24 mouse cellular contexts compared by ENCODE assay signal in the genomic region with DNA sequence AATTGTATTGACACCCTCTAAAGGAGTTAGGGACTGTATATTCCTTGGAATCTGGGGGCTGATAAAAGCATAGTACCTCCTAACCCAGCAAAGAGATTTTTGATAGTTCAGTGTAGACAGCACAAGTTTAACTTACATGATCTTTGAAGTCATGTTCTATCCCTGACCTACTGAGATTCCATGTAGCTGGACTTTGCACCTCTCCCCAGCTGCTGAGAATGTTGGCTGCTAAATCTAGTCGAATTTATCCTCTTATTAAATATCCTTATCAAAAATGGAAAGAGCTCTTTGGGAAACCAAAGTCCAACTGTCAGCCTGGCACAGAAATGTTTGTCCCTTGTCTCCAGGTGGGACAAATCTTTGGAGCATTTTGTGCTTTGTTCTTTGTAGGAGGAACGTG.
"Had no signal": no experiment of that assay in that cellular context is flagged by ENCODE, and none has a peak within 500 bp of the region (broad histone marks: within the 10 kb centered on the region; RNA-seq: fewer than 3 reads in every experiment).

No protein-coding gene starts in this region.

- H3K4me1 ChIP-seq: heart, embryonic 10.5 days; hindbrain, embryonic 10.5 days; hindbrain, embryonic 12.5 days; intestine, embryonic 15.5 days; liver, embryonic 13.5 days; liver, embryonic 15.5 days had no signal

- H3K9ac ChIP-seq: heart, embryonic 12.5 days; hindbrain, embryonic 12.5 days; hindbrain, embryonic 14.5 days; intestine, embryonic 15.5 days; limb, embryonic 12.5 days; liver, embryonic 13.5 days; liver, embryonic 15.5 days; liver, postnatal 0 days had no signal

- H3K4me2 ChIP-seq: heart, embryonic 12.5 days; hindbrain, embryonic 12.5 days; hindbrain, embryonic 14.5 days; intestine, embryonic 15.5 days; limb, embryonic 12.5 days; liver, embryonic 13.5 days; liver, embryonic 15.5 days had no signal

- H3K9me3 ChIP-seq: heart, embryonic 10.5 days; heart, embryonic 12.5 days; hindbrain, embryonic 10.5 days; hindbrain, embryonic 12.5 days; intestine, embryonic 15.5 days; limb, embryonic 10.5 days; limb, embryonic 12.5 days; liver, embryonic 13.5 days; liver, embryonic 15.5 days had no signal

- H3K36me3 ChIP-seq: heart, embryonic 10.5 days; heart, embryonic 12.5 days; hindbrain, embryonic 10.5 days; hindbrain, embryonic 12.5 days; intestine, embryonic 15.5 days; limb, embryonic 10.5 days; limb, embryonic 12.5 days; liver, embryonic 13.5 days; liver, embryonic 15.5 days had no signal

- ATAC-seq: hindbrain, embryonic 16.5 days; inflammation-experienced regulatory T-cells, adult 6 months; intestine, embryonic 15.5 days; intestine, postnatal 0 days; liver, postnatal 0 days had no signal

- H3K27me3 ChIP-seq: heart, embryonic 12.5 days; hindbrain, embryonic 12.5 days; intestine, embryonic 15.5 days; limb, embryonic 12.5 days; liver, embryonic 13.5 days; liver, embryonic 15.5 days had no signal

- H3K27ac ChIP-seq: gastrocnemius, adult 2 months; heart, embryonic 10.5 days; hindbrain, embryonic 10.5 days; hindbrain, embryonic 12.5 days; hindbrain, embryonic 14.5 days; intestine, embryonic 15.5 days; layer of hippocampus, adult 2 months; left cerebral cortex, adult 2 months; limb, embryonic 10.5 days; limb, embryonic 12.5 days; liver, embryonic 13.5 days; liver, embryonic 15.5 days had no signal

- H3K4me3 ChIP-seq: gastrocnemius, adult 2 months; heart, embryonic 10.5 days; heart, embryonic 12.5 days; hindbrain, embryonic 10.5 days; hindbrain, embryonic 12.5 days; intestine, embryonic 15.5 days; layer of hippocampus, adult 2 months; left cerebral cortex, adult 2 months; limb, embryonic 10.5 days; limb, embryonic 12.5 days; liver, embryonic 13.5 days; liver, embryonic 15.5 days had no signal

- DNase-seq: gastrocnemius, adult 2 months; gastrocnemius, postnatal 10 days; gastrocnemius, postnatal 25 days; heart, adult 18-20 months; heart, postnatal 10 days; heart, postnatal 4 days; kidney, postnatal 10 days; liver; liver, embryonic 13.5 days; liver, postnatal 0 days had no signal
